Mouse (Mus musculus) olfactory bulb, adult 2 months (tissue): ENCODE data around the gene Cd276.

Experiments
- CTCF ChIP-seq: fragments of 200-500 bp; IDR thresholded peaks from 2 replicates; pipeline ENCODE4 v1.5.1; 2012; ENCODE audit warnings: low read depth, mild to moderate bottlenecking, low read length, moderate library complexity; ENCODE audit not compliant: insufficient read depth
- POLR2A ChIP-seq: fragments of 200-500 bp; IDR thresholded peaks from 2 replicates; pipeline ENCODE4 v1.6.1; 2012; ENCODE audit warnings: mild to moderate bottlenecking, low read depth, low read length, moderate library complexity; ENCODE audit not compliant: insufficient read depth

GRCm38 (mm10) chr9:58581958-58582540 lies 26.8 kb upstream of the Cd276 start, which contains the start of gene Nptn:
- TF ChIP-seq CTCF (no peak), POLR2A (peak; percentile 41)
